Mouse (Mus musculus): ENCODE data around the gene Zfp423.

DNA sequence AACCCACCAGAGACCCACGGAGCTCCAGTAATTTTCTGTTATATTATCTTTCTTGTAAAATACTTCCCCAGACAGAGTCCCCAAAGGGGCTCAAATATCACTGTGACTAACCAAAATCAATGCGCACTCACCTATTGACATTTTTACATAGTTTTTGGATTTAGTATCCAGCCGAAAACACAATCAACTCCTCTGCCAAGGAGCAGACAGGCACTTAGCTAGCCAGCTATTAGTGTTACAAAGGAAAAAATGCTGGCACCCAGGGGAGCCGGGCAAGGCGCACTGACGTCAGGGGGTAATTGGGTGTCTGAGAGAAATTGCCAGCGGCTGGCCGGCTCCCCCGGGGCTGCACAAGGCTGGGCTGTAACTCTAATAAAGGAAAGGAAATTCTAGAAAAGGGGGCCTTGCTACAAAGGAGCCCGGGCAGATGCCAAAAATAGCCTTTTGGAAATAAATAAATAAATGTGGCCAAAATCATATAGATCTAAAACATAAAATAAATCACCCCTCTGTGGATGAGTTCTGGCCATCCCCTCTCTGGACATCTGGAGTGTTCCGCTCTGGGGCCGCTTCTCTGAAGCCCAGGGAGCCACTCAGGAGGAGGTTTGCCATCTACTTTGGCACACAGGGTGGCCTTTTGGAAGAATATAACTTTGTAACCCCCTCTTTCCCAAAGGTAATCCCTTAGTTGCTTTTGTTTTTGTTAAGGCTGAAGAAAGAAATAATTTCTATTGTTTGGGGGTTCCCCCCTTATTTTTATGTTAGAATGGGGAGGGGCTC lies 125.4 kb downstream of the Zfp423 start:
- no peak for TF ChIP-seq CTCF (IDR thresholded peaks at IDR 0.05; ENCODE audit: insufficient read depth, low read depth, low read length)
- TF ChIP-seq POLR2A (IDR thresholded peaks at IDR 0.05; ENCODE audit: insufficient read depth, low read depth, low read length) = no peak
